Mouse (Mus musculus) kidney, adult 2 months (tissue): ENCODE data around the gene Serinc3.

ENCODE experiments used
- CTCF ChIP-seq: fragments of 200-500 bp; conservative IDR thresholded peaks from 2 replicates; pipeline ENCODE4 v1.5.1; 2011; ENCODE audit warnings: low read depth, mild to moderate bottlenecking, control low read depth, low read length, moderate library complexity, mixed read lengths; ENCODE audit not compliant: insufficient read depth, insufficient read length
- POLR2A ChIP-seq: fragments of 200-500 bp; IDR thresholded peaks from one replicate; pipeline ENCODE4 v1.6.1; 2011; ENCODE audit warnings: low read depth, low read length, control low read depth

GRCm38 (mm10) chr2:163587506-163587905 is 57.4 kb downstream of the Serinc3 start:
- no peak for TF ChIP-seq CTCF
- no peak for TF ChIP-seq POLR2A
